Mouse (Mus musculus) cortical plate, adult 2 months (tissue): Measurements from ENCODE around the gene Gm8369.

ENCODE experiments used
- CTCF ChIP-seq: fragments of 200-500 bp; IDR thresholded peaks from 2 replicates; pipeline ENCODE4 v1.5.1; 2011; ENCODE audit warnings: mild to moderate bottlenecking, control low read depth, low read length; ENCODE audit not compliant: insufficient read depth; ENCODE audit errors: extremely low read depth
- POLR2A ChIP-seq: fragments of 200-500 bp; IDR thresholded peaks from 2 replicates; pipeline ENCODE4 v1.6.1; 2011; ENCODE audit warnings: mild to moderate bottlenecking, low read length, control low read depth; ENCODE audit not compliant: insufficient read depth; ENCODE audit errors: extremely low read depth

DNA sequence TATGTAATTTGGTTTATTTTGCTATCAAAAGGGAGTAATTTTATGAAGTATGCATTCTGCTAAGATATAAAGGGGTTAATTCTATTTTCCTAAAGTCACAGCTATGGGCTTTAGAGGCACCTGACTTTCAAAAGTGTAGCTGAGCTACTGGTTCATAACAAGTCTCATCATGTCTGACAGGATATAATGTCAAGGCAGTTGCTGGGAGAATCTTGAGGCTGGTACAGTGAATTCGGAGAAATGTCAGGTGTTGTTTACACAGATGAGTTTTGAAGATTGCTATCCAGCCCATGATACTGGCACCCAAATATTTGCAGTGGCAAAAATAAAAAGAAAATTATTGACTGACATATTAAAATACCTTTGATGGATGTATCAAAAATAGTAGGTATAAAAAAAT, 19.1 kb downstream of the Gm8369 start:
- TF ChIP-seq POLR2A = no peak
- TF ChIP-seq CTCF = no peak
